Mouse (Mus musculus) erythroblast, embryonic 14.5 days (primary cell): ENCODE results near the gene Slc4a8.

Source experiments
- GATA1 ChIP-seq: IDR thresholded peaks from 2 replicates; pipeline ENCODE4 v1.6.1; 2012; ENCODE audit warnings: low read length, inconsistent platforms, mixed read lengths
- TAL1 ChIP-seq: IDR thresholded peaks from 3 replicates; pipeline ENCODE4 v1.6.1; 2012; ENCODE audit warnings: low read length, inconsistent platforms, mixed read lengths

GRCm38 (mm10) chr15:100735953-100736300, 25.6 kb upstream of the Slc4a8 start:
- no peak for TF ChIP-seq TAL1
- no peak for TF ChIP-seq GATA1
